Mouse (Mus musculus): ENCODE data around the gene Itsn2. TPM values are rescaled to one million over a fixed set of nuclear protein-coding genes. Genes with fewer than 3 reads are reported as not detected.
A peak's percentile ranks its signal among the peaks of the same experiment; 100 is the strongest.
"Not testable (repeated sequence)": the region's sequence is repeated elsewhere in the genome, so short reads cannot be mapped to it uniquely, and the experiment has no call there.

The Itsn2 gene
- total RNA-seq, 1 experiment from 2014 or later = 164 TPM

- no peak for ATAC-seq (replicated peaks; ENCODE audit: low read depth, poor library complexity, severe bottlenecking)
These were observed 1.5 kb downstream of the Itsn2 start for GRCm38 (mm10) chr12:4593930-4594391.

GRCm38 (mm10) chr12:4595055-4595454 is 2.6 kb downstream of the Itsn2 start:
- peak; percentile 66 for ATAC-seq (replicated peaks; ENCODE audit: low read depth, poor library complexity, severe bottlenecking)

- ATAC-seq (replicated peaks; ENCODE audit: low read depth, poor library complexity, severe bottlenecking) = no peak
These were observed 6.4 kb downstream of the Itsn2 start for GRCm38 (mm10) chr12:4598666-4599428.

DNA sequence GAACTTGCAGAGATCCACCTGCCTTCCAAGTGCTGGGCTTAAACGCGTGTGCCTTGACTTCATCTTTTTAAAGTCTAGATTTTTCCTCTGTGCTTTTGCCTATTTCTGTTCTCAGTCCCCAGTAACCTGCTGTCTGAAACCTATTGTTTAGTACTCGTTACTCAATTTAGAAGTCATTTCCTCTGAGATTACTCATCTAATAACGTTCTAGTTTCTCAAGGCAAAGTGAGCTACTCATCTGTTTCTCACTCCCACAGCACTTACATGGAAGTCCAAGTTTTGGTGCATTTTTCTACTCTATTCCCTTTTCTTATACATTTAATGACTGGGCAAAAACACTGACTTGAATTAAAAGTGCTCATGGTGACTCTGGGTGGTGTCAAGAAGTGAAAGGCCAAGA is 7.3 kb downstream of the Itsn2 start:
- ATAC-seq (replicated peaks; ENCODE audit: low read depth, poor library complexity, severe bottlenecking) = no peak

DNA sequence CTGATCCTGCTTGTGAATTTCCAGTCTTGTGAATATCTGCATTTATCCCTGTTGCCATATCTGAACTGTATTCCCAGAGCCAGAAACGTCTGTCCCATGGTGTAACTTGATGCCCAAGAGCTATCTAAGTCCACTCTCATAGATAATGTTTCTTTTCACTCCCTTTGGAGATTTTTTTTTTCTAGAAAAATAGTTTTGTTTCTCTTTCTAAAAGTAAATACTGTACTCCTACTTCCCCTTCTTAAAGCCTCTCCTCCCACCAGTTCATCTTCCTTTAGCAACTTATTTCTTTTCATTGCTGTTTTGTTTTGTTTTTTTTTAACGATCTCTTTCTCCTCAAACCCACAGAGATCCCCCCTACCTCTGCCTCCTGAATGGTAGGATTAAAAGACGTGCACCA is 14.2 kb downstream of the Itsn2 start:
- ATAC-seq (replicated peaks; ENCODE audit: low read depth, poor library complexity, severe bottlenecking) = no peak

DNA sequence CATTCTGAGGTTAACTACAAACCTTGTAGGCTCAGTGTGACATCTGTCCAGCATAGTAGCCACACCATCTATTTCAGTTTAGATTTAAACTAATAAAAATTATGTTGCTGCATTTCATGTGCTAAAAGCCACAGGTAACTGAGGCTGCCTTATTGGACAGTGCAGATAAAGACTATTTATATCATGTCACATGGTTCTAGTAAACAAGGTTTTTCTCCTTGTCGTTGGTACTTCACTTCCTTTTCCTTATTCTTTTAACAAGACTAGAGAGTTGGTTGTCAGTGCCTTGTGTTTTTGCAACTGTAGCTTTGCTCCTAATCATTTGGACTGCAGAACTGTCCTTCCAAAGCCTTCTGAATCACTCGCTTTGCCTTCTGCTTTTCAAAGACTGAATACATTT is 22.3 kb downstream of the Itsn2 start:
- ATAC-seq (replicated peaks; ENCODE audit: low read depth, poor library complexity, severe bottlenecking) = no peak

GRCm38 (mm10) chr12:4624201-4624600 is 31.8 kb downstream of the Itsn2 start:
- ATAC-seq (replicated peaks; ENCODE audit: low read depth, poor library complexity, severe bottlenecking) = 0 out of 2 replicates have a peak, but pooled peaks have one; percentile 25

DNA sequence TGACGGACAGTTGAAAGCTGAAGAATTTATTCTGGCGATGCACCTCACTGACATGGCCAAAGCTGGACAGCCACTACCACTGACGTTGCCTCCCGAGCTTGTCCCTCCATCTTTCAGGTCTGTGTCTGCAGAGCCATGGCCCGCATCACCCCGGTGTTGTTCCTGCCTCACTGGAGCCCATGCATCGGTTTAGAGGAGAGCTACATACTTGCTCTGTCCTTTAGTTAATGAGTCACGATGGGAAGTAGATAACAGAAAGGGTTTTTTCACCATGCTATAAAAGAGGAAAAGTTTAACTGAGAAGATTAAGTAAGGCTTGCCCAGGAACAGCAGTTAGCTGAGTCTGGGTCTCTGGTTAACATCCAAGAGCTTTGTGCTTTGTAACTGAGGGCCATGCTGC is 40.5 kb downstream of the Itsn2 start:
- ATAC-seq (replicated peaks; ENCODE audit: low read depth, poor library complexity, severe bottlenecking) = no peak

- no peak for ATAC-seq (replicated peaks; ENCODE audit: low read depth, poor library complexity, severe bottlenecking)
These were observed 46.0 kb downstream of the Itsn2 start for GRCm38 (mm10) chr12:4638438-4638837.

GRCm38 (mm10) chr12:4640737-4641136 is 48.3 kb downstream of the Itsn2 start:
- ATAC-seq (replicated peaks; ENCODE audit: low read depth, poor library complexity, severe bottlenecking) = peak; percentile 54; the same call in 1 of the 2 replicates

- no peak for ATAC-seq (replicated peaks; ENCODE audit: low read depth, poor library complexity, severe bottlenecking)
These were observed 64.4 kb downstream of the Itsn2 start for GRCm38 (mm10) chr12:4656813-4657212.

- no peak for ATAC-seq (replicated peaks; ENCODE audit: low read depth, poor library complexity, severe bottlenecking)
These were observed 72.7 kb downstream of the Itsn2 start for GRCm38 (mm10) chr12:4664929-4665674.

- no peak for ATAC-seq (replicated peaks; ENCODE audit: low read depth, poor library complexity, severe bottlenecking)
These were observed 73.2 kb downstream of the Itsn2 start for GRCm38 (mm10) chr12:4665675-4666037.

DNA sequence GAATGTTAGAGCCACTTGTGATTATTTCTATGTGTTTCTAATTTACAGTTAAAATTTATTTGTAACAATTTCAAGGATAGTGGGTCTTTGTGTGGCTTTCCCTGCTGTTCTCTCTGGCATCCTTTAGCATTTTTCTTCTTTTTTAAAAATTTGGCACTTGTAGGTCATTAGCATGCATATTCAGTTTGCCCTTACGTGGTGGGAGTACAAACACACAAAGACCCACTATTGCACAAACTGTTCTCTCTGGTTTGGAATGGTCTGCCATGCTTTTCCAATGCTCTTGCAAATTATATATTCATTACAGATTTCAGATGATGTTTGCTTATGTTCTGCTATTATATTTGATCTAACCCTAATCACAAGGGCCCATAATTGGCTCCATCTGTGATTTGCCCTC is 83.9 kb downstream of the Itsn2 start:
- ATAC-seq (replicated peaks; ENCODE audit: low read depth, poor library complexity, severe bottlenecking) = no peak

DNA sequence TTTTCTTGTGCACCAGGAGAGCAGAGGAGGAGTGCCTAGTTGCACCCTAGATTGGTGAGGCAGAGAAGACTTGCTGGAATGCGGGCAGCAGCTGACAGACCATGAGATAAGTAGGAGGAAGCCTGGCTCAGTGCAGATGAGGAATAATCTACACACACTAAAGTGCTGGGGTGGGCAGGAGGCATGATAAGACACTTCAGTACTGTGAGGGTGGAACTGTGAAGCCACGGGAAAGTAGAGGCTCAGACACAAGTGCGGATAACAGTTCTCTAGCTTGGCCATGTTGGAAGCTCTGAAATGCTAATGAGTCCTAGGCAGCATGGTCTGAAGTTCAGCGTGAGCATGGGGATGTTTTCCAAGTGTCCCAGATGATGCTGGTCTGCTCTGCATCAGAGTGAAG is 87.5 kb downstream of the Itsn2 start:
- peak; percentile 99 for ATAC-seq (replicated peaks; ENCODE audit: low read depth, poor library complexity, severe bottlenecking)

- ATAC-seq (replicated peaks; ENCODE audit: low read depth, poor library complexity, severe bottlenecking) = no peak
These were observed 93.0 kb downstream of the Itsn2 start for GRCm38 (mm10) chr12:4685441-4685840.

- ATAC-seq (replicated peaks; ENCODE audit: low read depth, poor library complexity, severe bottlenecking) = no peak
These were observed 95.9 kb downstream of the Itsn2 start for GRCm38 (mm10) chr12:4688386-4688785.

GRCm38 (mm10) chr12:4689341-4689740 is 96.9 kb downstream of the Itsn2 start:
- ATAC-seq (replicated peaks; ENCODE audit: low read depth, poor library complexity, severe bottlenecking) = no peak

GRCm38 (mm10) chr12:4691193-4691592 is 98.8 kb downstream of the Itsn2 start:
- no peak for ATAC-seq (replicated peaks; ENCODE audit: low read depth, poor library complexity, severe bottlenecking)

GRCm38 (mm10) chr12:4694534-4694933 is 102.1 kb downstream of the Itsn2 start:
- ATAC-seq (replicated peaks; ENCODE audit: low read depth, poor library complexity, severe bottlenecking) = no peak

GRCm38 (mm10) chr12:4705626-4706025 is 113.2 kb downstream of the Itsn2 start:
- ATAC-seq (replicated peaks; ENCODE audit: low read depth, poor library complexity, severe bottlenecking) = not testable (repeated sequence)
